Mouse (Mus musculus): Measurements from ENCODE around the gene Gm2042. TPM values are rescaled to one million over a fixed set of nuclear protein-coding genes. Genes with fewer than 3 reads are reported as not detected.
"Not testable (repeated sequence)": the region's sequence is repeated elsewhere in the genome, so short reads cannot be mapped to it uniquely, and the experiment has no call there.

The Gm2042 gene
- not detected for total RNA-seq (2021)
- long read RNA-seq, experiment 1 = 0 reads
- long read RNA-seq, experiment 2 = 0 reads

DNA sequence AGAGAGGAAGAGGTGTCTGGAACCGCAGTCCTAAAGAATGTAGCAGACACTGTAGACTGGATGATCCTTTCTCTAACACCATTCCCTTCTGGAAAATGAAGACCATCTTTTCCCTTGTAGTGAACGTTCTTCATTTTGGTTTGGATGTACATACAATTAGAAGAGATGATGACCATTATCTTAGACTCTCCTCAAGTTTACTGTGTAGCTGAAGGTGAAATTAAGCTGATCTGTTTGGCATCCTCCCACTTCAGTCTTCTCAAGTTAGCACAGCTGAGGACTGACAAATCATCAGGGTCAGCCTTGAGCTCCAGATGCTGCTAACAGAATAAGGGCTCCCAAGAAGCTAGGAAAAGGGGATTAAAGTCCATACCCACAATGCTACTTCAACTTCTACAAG lies at the start of gene Gm2042:
Gene Gm2042 (plus strand): TSS at position 301 of the 400 bp plus-strand sequence.
- DNase-seq (ENCODE audit: low spot score) = not testable (repeated sequence)

DNA sequence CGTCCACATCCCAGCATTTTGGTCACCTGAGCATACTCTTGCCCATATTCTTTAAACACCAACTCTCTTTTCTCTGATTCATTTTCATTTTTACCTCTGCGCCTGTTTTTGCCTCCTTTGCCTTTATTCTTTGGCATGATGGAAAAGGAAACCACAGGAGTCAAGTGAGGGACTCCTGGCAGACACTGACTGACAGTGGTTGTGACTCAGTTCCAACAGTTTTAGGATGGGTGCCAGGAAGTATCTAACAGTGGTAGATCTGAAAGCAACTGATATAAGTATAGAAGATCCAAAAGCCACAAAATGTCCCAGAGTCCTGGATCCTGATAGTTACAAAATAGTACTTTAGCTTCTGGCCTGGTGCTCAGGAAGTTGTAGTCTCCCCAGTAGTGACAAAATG lies 34.2 kb upstream of the Gm2042 start, which contains the start of gene Gm2035:
Gene Gm2035 (minus strand): TSS at position 137 of the 400 bp plus-strand sequence.
- not testable (repeated sequence) for DNase-seq (ENCODE audit: low spot score)

DNA sequence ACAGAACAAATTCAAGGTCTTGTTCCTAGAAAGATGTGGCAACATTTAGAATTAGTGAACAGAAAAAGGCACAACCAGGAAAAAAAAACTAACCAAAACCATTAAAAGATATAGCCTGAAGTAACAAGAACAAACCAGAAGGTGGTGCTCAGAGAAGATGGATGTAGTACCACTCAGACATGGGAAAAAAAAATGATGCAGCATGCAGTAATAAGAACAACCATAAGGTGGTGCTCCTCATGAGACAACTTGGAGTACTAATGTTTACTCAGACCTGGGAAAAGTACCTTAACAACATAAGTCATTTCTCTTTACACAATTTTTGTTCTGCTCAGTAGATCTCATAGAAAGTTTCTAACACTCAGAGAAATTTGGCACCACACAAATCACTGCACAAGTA lies 30.1 kb downstream of the Gm2042 start:
- not testable (repeated sequence) for DNase-seq (ENCODE audit: low spot score)

DNA sequence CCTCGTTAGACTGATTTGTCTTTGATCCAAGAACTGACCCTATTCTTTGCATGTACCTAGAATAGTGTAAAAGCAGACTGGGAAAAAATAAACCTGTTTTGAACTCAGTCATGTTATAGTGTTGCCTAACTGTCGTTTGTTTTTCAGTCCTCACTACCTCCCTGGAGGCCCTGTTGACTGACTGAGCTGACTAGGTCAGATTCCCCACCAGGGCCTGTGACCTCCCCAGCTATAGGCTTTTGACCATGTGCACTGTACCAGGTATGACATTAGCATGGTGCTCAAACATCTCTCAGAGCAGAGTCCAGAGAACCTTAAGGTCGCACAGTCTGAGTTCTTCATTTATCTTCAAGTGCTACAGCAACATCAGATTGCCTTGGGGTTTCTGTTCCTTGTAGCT lies 50.2 kb downstream of the Gm2042 start:
- DNase-seq (ENCODE audit: low spot score) = not testable (repeated sequence)

Other genes with a start within 250 kb of the Gm2042 start
- gene Gm21319, start 178.3 kb upstream of the Gm2042 start, total RNA-seq (2021) = not detected
- gene Gm21936, start 158.6 kb upstream of the Gm2042 start, total RNA-seq (2021) = not detected
- not detected for gene BB287469, start 137.5 kb upstream of the Gm2042 start, total RNA-seq (2021)
- not detected for gene Gm2001, start 111.7 kb upstream of the Gm2042 start, total RNA-seq (2021)
- not detected for gene Gm2016, start 80.0 kb upstream of the Gm2042 start, total RNA-seq (2021)
- not detected for gene Gm2022, start 58.7 kb upstream of the Gm2042 start, total RNA-seq (2021)
- gene Gm2035, start 34.2 kb upstream of the Gm2042 start, total RNA-seq (2021) = not detected
- not detected for gene Gm2075, start 57.8 kb downstream of the Gm2042 start, total RNA-seq (2021)
- not detected for gene Gm6803, start 64.7 kb downstream of the Gm2042 start, total RNA-seq (2021)
- not detected for gene Gm2056, start 72.9 kb downstream of the Gm2042 start, total RNA-seq (2021)
- gene Gm16368, start 129.6 kb downstream of the Gm2042 start, total RNA-seq (2021) = not detected
- not detected for gene Gm10436, start 228.0 kb downstream of the Gm2042 start, total RNA-seq (2021)

Measured in gastrocnemius, adult 18-20 months (tissue).